Mouse (Mus musculus) midbrain, embryonic 14.5 days (tissue): Measurements from ENCODE around the gene Pigk. TPM values are rescaled to one million over a fixed set of nuclear protein-coding genes. Genes with fewer than 3 reads are reported as not detected.
"Not testable (repeated sequence)": the region's sequence is repeated elsewhere in the genome, so short reads cannot be mapped to it uniquely, and the experiment has no call there.

ENCODE experiments used
- ATAC-seq: fragments of 200-750 bp; cut with Nextera tagmentation; 2 replicates; pipeline ENCODE4 v1.8.0; 2017; ENCODE audit warnings: moderate number of reproducible peaks, moderate library complexity; ENCODE audit not compliant: low FRiP score, low TSS enrichment
- DNase-seq: peaks from one replicate; pipeline ENCODE4 v3.0.0-alpha.2; 2015
- H3K27ac ChIP-seq: fragments of 300-500 bp; sonication (generic); replicated peaks from 2 replicates; pipeline ENCODE4 v1.5.1; 2014; ENCODE audit warnings: mild to moderate bottlenecking, low read depth, low read length, moderate library complexity
- H3K27me3 ChIP-seq: fragments of 300-500 bp; sonication (generic); 2 replicates; pipeline ENCODE4 v1.6.1; 2014; ENCODE audit warnings: low read length, control low read depth, mixed read lengths; ENCODE audit not compliant: control insufficient read depth, insufficient read depth
- H3K36me3 ChIP-seq: fragments of 300-500 bp; sonication (generic); 2 replicates; pipeline ENCODE4 v1.6.1; 2014; ENCODE audit warnings: low read length, control low read depth; ENCODE audit not compliant: control insufficient read depth, insufficient read depth
- H3K4me1 ChIP-seq: fragments of 300-500 bp; sonication (generic); 2 replicates; pipeline ENCODE4 v1.6.1; 2014; ENCODE audit warnings: mild to moderate bottlenecking, antibody characterized with exemption, low read length, control low read depth; ENCODE audit not compliant: control insufficient read depth, insufficient read depth
- H3K4me2 ChIP-seq: fragments of 300-500 bp; sonication (generic); 2 replicates; pipeline ENCODE4 v1.6.1; 2014; ENCODE audit warnings: mild to moderate bottlenecking, low read length, moderate library complexity
- H3K4me3 ChIP-seq: fragments of 300-500 bp; sonication (generic); replicated peaks from 2 replicates; pipeline ENCODE4 v1.5.1; 2014; ENCODE audit warnings: low read depth, low read length
- H3K9ac ChIP-seq: fragments of 300-500 bp; sonication (generic); replicated peaks from 2 replicates; pipeline ENCODE4 v1.6.1; 2014; ENCODE audit warnings: mild to moderate bottlenecking, low read length, moderate library complexity
- H3K9me3 ChIP-seq: fragments of 300-500 bp; sonication (generic); 2 replicates; pipeline ENCODE4 v1.6.1; 2016; ENCODE audit warnings: low read length, control low read depth, mixed read lengths; ENCODE audit not compliant: control insufficient read depth
- WGBS: fragments of 180-500 bp; shearing (Covaris S2); extraction: QIAGEN DNeasy Blood & Tissue Kit; methylation state at CpG from one replicate; pipeline ENCODE4 v1.1.7; 2014; 5-methylcytosine and 5-hydroxymethylcytosine counted together
- polyA plus RNA-seq: library from polyadenylated mRNA; unstranded; fragments of >200 nt; fragmentation: Nextera tagmentation; extraction: Ambion mirVana; gene quantifications from 2 replicates; pipeline ENCODE4 v1.2.1, GENCODE M21; 2014

The Pigk gene
- polyA plus RNA-seq, 1 experiment from 2014 or later = 50.6 TPM

GRCm38 (mm10) chr3:152689105-152689504, 24.8 kb upstream of the Pigk start:
- 86% methylated on average over 9 of the region's 9 CpGs for WGBS
- H3K27ac ChIP-seq = no peak overlapping the region

GRCm38 (mm10) chr3:152694950-152695349, 18.9 kb upstream of the Pigk start:
- 96% methylated on average over 3 of the region's 3 CpGs for WGBS
- Histone ChIP-seq H3K27ac (no peak overlapping the region), H3K27me3 (no peaks in the 10 kb centered on the region), H3K4me2 (no peak overlapping the region), H3K9me3 (no peaks in the 10 kb centered on the region), H3K4me1 (no peaks in the 10 kb centered on the region), H3K36me3 (no peaks in the 10 kb centered on the region), H3K4me3 (no peak overlapping the region), H3K9ac (no peak overlapping the region)
- DNase-seq (no peak), ATAC-seq (no peak)

More at GRCm38 (mm10) chr3:152689105-152689504, 24.8 kb upstream of the Pigk start:
- Histone ChIP-seq H3K9me3 (no peaks in the 10 kb centered on the region), H3K4me3 (no peak overlapping the region), H3K4me1 (no peaks in the 10 kb centered on the region), H3K36me3 (no peaks in the 10 kb centered on the region), H3K27me3 (no peaks in the 10 kb centered on the region), H3K9ac (no peak overlapping the region), H3K4me2 (no peak overlapping the region)
- ATAC-seq (no peak), DNase-seq (no peak)

DNA sequence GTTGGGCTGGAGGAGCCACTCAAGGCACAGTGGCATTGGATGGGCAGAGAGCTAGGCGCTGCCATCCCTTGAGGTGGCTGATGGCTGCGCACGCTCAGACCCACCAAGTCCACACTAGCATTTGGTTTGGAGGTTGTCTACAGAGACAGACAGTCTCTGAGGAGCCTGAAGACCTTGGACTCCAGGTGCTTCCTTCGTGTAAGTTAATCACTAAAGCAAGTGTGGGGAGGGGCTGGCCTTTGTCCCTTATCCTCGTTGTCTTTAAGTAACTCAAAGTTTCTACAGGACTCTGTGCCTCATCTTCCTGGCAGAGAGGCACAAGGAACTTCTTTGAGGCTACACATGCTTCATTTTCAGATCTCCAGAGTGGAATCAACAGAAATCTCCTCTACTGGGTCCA, 15.9 kb upstream of the Pigk start:
- Histone ChIP-seq H3K9ac (no peak overlapping the region), H3K4me2 (no peak overlapping the region), H3K36me3 (no peaks in the 10 kb centered on the region), H3K4me1 (no peaks in the 10 kb centered on the region), H3K9me3 (no peaks in the 10 kb centered on the region), H3K27me3 (no peaks in the 10 kb centered on the region), H3K27ac (no peak overlapping the region), H3K4me3 (no peak overlapping the region)
- DNase-seq (no peak), ATAC-seq (no peak)
- 84% methylated on average over 5 of the region's 5 CpGs for WGBS

DNA sequence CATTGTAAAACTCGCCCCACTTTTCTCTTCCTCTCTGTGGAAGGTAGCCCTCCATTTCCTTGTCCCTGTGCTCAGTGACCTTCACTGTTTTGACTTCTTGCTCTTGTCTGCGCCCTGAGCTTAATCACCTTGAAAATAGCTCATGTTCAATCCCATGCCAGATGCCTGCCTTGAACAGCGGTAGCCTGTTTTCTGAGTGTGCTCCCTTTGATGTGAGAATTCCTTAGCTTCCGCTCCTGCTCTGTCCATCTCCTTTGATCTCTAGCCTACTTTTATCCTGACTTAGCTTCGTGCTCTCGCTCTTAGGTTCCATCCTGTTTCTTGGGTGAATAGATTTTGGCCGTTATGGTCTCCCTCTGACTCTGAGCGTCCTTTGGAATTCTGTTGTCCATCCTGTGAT, 14.6 kb upstream of the Pigk start:
- no peaks in the 10 kb centered on the region for H3K36me3 ChIP-seq
- no peak overlapping the region for H3K4me2 ChIP-seq
- no peaks in the 10 kb centered on the region for H3K4me1 ChIP-seq
- no peaks in the 10 kb centered on the region for H3K27me3 ChIP-seq
- no peak for ATAC-seq
- H3K27ac ChIP-seq = no peak overlapping the region
- no peaks in the 10 kb centered on the region for H3K9me3 ChIP-seq
- DNase-seq = no peak
- 76% methylated on average over 8 of the region's 8 CpGs for WGBS
- no peak overlapping the region for H3K9ac ChIP-seq
- no peak overlapping the region for H3K4me3 ChIP-seq

- H3K4me3 ChIP-seq, H3K9me3 ChIP-seq, H3K4me2 ChIP-seq, H3K4me1 ChIP-seq, DNase-seq, H3K36me3 ChIP-seq, H3K27me3 ChIP-seq, ATAC-seq, H3K27ac ChIP-seq, H3K9ac ChIP-seq: not testable (repeated sequence)
- WGBS = 93% methylated on average over 8 of the region's 8 CpGs
Measured at GRCm38 (mm10) chr3:152701536-152701935, 12.4 kb upstream of the Pigk start.

DNA sequence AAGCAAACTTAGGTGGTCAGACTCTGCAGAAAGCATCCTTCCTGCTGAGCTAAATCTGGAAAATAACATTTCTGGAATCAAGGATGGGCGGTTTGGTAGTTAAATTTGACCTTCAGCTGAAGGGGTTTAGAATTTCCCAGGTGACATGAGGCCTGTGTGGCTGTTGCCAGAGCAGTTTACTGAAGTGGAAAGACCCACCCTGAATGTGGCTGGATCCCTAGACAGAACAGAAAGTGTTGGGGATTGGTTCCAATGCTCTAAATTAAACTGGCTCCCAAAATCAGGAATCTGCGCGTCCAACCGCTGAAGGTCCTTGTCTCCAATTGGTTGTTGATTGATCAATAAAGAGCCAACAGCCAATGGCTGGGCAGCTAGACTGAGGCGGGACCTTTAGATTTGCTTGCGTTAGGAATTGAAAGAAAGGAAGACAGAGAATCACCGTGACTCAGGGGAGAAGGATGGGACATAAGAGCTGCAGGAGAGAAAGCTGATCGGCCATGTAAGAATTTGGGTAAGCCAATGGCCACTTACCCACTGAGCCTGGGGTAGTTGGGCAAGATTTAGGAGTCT, 11.5 kb upstream of the Pigk start:
- H3K4me2 ChIP-seq = peak overlapping the region; percentile 31
- peak overlapping the region; percentile 15; the same call in 1 of the 2 replicates for H3K4me3 ChIP-seq
- no peaks in the 10 kb centered on the region for H3K36me3 ChIP-seq
- no peak overlapping the region for H3K9ac ChIP-seq
- H3K27ac ChIP-seq = no peak overlapping the region
- WGBS = 50% methylated on average over 8 of the region's 8 CpGs
- H3K27me3 ChIP-seq = no peaks in the 10 kb centered on the region
- H3K9me3 ChIP-seq = no peaks in the 10 kb centered on the region
- no peaks in the 10 kb centered on the region for H3K4me1 ChIP-seq
- ATAC-seq (no peak), DNase-seq (peak; percentile 60)

GRCm38 (mm10) chr3:152705826-152706225, 8.1 kb upstream of the Pigk start:
- Histone ChIP-seq H3K9ac (no peak overlapping the region), H3K4me2 (no peak overlapping the region)

GRCm38 (mm10) chr3:152706901-152707300, 7.0 kb upstream of the Pigk start:
- no peaks in the 10 kb centered on the region for H3K9me3 ChIP-seq
- no peak overlapping the region for H3K27ac ChIP-seq
- no peak for ATAC-seq
- DNase-seq = no peak
- no peaks in the 10 kb centered on the region for H3K4me1 ChIP-seq
- no peak overlapping the region for H3K9ac ChIP-seq
- H3K4me2 ChIP-seq = no peak overlapping the region
- no peaks in the 10 kb centered on the region for H3K36me3 ChIP-seq
- 95% methylated on average over 2 of the region's 2 CpGs for WGBS
- no peaks in the 10 kb centered on the region for H3K27me3 ChIP-seq
- no peak overlapping the region for H3K4me3 ChIP-seq

More at GRCm38 (mm10) chr3:152705826-152706225, 8.1 kb upstream of the Pigk start:
- DNase-seq (no peak), ATAC-seq (no peak)
- Histone ChIP-seq H3K27ac (no peak overlapping the region), H3K27me3 (no peaks in the 10 kb centered on the region), H3K4me3 (no peak overlapping the region), H3K36me3 (no peaks in the 10 kb centered on the region), H3K4me1 (no peaks in the 10 kb centered on the region), H3K9me3 (no peaks in the 10 kb centered on the region)
- WGBS = 77% methylated on average over 5 of the region's 5 CpGs

DNA sequence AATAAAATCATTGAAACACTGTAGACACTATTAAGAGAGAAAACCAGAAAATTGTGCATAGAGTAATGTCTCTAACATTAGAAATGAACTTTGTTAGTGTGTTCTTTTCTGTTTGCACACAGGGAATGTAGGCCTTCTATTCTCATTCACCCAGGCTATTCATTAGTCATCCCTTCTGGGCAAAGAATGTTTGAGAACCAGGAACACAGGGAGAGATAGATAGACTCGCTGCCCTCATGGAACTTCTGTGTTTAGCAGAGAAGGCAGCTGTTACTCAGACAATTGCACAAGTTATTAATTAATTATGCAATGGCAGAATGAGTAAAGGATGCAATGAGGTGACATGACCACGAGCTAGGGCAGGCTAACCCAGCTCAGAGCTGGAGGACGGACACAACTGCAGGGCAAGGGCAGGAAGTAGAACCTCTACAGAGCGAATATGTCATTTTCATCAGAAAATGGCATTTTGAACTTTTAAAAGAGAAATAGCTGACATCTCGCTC, 6.5 kb upstream of the Pigk start:
- ATAC-seq (no peak), DNase-seq (no peak)
- no peaks in the 10 kb centered on the region for H3K4me1 ChIP-seq
- no peaks in the 10 kb centered on the region for H3K27me3 ChIP-seq
- H3K4me3 ChIP-seq = no peak overlapping the region
- no peaks in the 10 kb centered on the region for H3K36me3 ChIP-seq
- no peaks in the 10 kb centered on the region for H3K9me3 ChIP-seq
- 90% methylated on average over 5 of the region's 5 CpGs for WGBS
- H3K27ac ChIP-seq = no peak overlapping the region
- no peak overlapping the region for H3K4me2 ChIP-seq
- H3K9ac ChIP-seq = no peak overlapping the region
